Mouse (Mus musculus) kidney, adult 2 months (tissue): ENCODE measurements around the gene Cachd1.

Experiments
- CTCF ChIP-seq: fragments of 200-500 bp; conservative IDR thresholded peaks from 2 replicates; pipeline ENCODE4 v1.5.1; 2011; ENCODE audit warnings: low read depth, mild to moderate bottlenecking, control low read depth, low read length, moderate library complexity, mixed read lengths; ENCODE audit not compliant: insufficient read depth, insufficient read length
- POLR2A ChIP-seq: fragments of 200-500 bp; IDR thresholded peaks from one replicate; pipeline ENCODE4 v1.6.1; 2011; ENCODE audit warnings: low read depth, low read length, control low read depth

GRCm38 (mm10) chr4:101076425-101076824 is 299.9 kb downstream of the Cachd1 start:
- TF ChIP-seq CTCF = no peak
- no peak for TF ChIP-seq POLR2A
